Mouse (Mus musculus) embryonic fibroblast, embryonic 13.5 days (primary cell): ENCODE data around the gene Pgam2.

ENCODE experiments used
- CTCF ChIP-seq: IDR thresholded peaks from 2 replicates; pipeline ENCODE4 v1.5.1; 2011; ENCODE audit warnings: mild to moderate bottlenecking, control low read depth, low read length, moderate library complexity, borderline replicate concordance; ENCODE audit not compliant: insufficient read depth
- POLR2A ChIP-seq: IDR thresholded peaks from 2 replicates; pipeline ENCODE4 v1.6.1; 2011; ENCODE audit warnings: low read depth, mild to moderate bottlenecking, control low read depth, low read length, moderate library complexity

DNA sequence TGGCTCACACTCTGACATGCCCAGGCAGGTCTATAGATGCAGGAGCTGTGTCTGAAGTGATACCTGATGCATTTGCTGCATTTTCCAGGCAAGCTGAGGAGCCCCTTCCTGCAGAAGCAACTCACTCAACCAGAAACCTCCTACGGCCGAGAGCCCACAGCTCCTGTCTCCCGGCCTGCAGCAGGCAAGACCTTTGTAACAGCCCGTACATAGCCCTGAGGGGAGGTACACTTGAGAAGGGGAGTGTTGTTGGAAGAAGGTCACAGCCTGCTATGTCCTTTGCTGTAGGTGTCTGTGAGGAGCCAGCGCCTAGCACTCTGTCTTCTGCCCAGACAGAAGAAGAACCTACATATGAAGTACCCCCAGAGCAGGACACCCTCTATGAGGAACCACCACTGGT lies 5.6 kb downstream of the Pgam2 start:
- no peak for TF ChIP-seq CTCF
- no peak for TF ChIP-seq POLR2A
